Mouse (Mus musculus) spleen, adult 12 weeks (tissue): ENCODE results near the gene Zfp414.
"Not testable (repeated sequence)": the region's sequence is repeated elsewhere in the genome, so short reads cannot be mapped to it uniquely, and the experiment has no call there.

Experiments used
- DNase-seq: peaks from one replicate; pipeline ENCODE4 v3.0.0; 2022; ENCODE audit warnings: low spot score

Gene Zfp414

DNA sequence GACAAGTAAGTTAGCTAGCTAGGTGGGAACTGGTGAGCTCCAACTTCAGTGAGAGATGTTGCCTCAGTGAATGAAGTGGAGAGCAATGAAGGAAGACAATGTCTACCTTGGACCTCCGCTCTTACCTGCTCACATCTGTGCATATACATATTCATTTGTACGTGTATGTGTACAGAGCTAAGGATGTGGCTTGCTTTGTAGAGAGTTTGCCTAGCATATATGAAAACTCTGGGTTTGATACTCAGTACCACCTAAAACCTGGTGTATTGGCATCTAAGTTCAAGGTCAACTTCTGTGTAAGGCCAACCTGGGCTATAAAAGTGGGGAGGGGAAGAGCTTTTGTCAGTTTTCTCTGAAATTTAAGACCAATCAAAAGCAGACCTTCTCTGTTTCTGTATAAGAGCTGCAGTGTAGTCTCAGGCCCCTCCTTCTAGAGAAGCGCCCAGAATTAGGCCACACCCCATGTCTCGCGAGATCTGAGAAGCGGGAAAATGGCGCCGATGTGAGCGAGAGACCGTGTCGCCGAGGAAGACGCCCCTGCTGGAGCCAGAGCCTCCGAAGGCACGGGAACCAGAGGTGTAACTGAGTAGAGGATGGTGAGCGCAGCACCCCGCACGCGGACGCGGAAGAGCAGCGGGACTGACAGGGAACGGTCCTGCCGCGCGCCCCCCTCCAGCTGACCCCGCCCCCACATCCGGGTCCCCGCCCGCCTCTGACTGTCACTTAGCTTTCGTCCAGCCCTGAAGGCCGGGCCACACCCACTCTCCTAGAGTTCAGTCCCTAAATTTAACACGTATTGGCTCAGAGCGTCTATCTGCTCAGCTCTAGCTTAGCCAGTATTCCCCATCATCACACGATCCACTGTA lies at the start of gene Zfp414:
TSS of gene Zfp414 (plus strand) at position 470 of the 866 bp plus-strand sequence.
- peak; percentile 95 for DNase-seq

DNA sequence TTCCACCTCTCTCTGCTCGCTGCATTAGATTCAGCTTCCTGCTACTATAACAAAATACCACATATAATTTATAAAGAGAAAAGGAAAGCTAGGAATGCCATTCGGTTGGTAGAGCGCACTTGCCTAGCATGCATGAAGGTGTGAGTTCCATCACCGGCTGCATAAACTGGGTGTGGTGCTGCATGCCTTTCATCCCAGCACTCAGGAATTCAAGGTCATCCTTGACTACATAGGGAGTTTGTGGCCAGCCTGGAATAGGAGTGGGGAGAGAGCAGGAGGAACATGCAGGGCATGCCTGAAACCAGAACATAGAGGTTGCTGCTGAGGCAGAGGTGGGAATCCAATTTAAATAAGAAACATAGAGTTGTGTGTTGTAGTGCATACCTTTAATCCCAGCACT lies 44.8 kb upstream of the Zfp414 start:
- DNase-seq = no peak

DNA sequence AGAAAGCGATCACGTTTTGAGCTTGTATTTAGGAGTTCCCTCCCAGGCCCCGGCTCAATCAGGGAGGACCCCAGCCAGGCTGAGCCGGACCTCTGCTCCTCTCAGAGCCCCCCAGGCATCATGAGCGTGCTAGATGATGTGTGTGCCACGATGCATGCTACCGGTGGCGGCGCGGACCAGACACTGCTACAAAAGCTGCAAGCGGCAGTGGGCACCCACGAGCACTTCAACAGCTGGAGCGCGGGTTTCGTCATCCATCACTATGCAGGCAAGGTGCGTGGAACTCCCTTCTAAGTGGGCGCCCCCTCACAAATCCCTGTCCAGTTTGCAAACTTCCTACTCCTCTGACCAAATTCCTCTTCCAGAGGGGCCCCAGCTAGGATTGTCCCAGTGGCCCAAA lies 42.9 kb upstream of the Zfp414 start:
- DNase-seq = no peak

DNA sequence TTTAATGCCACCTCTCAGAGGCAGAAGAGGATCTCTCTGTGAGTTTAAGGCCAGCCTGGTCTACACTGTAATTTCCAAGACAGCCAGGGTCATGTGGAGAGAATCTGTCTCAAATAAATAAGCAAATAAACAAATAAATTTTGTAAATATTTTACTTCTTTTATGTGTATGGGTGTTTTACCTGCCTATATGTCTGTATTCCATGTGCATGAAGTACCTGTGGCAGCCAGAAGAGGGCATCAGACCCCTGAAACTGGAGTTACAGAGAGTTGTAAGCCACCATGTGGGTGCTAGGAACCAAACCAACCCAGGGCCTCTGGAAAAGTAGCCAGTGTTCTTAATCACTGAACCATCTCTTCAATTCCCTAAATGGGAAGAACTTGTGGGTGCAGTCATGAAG lies 31.6 kb upstream of the Zfp414 start:
- no peak for DNase-seq

DNA sequence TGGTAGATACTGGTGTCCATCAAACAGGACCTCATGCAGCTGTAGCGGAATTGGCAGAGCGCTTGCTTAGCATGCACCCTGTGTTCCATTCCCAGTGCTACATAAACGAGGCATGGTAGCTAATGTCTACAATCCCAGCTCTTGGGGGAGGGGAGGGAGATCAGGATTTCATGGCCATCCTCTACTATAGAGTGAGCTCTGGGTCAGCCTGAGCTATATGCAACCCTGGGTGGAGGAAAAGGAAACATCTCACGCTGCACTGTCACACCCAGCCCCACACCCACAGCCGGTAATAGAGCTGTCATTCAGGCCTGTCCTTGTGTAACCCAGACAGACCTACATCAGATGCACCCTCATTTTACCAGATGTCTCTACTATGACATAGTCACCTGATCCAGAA lies 30.4 kb upstream of the Zfp414 start:
- DNase-seq = no peak

DNA sequence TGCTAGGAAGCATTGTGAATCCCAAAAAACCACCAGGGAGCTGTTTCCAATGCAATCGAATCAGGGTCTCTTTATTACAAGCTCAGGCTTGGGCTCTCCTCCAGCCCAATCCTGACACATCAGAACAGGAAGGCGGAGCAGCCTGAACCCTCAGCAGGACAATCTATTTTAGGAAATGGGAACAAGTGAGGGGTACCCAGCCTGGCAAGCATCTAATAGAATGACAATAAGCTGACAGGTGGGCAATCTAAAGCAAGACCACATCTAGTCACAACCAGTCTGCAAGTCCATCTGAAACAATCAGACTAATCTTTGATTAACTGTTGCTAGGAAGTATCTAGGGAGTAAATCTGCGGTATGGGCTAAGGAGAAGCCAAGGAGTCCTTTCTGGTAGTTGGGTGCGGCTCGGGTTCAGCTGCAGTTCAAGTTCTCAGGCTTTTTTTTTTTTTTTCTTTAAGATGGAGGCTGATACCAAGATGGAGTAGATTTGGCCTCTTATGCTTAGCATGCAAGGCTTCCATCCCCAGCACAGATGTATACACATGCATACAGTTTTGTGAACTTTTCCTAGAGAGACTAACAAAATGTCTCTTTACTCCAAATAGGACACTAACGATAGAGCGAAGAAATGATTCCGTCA lies 28.9 kb upstream of the Zfp414 start:
- no peak for DNase-seq

DNA sequence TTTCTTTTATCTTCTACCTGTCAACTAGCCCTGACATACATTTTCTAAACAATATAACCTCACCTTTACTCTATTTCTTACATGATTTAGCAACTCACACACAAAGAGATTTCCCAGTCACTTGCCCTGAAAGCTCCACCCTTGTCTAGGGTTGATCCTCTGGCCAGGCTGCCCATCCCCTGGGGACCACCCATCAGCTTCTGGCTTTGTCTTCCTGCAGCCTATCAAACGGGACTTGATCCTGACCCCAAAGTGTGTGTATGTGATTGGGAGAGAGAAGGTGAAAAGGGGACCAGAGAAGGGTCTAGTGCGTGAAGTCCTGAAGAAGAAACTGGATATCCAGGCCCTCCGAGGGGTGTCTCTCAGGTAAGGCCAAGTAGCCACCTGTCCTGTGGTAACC lies 28.1 kb upstream of the Zfp414 start:
- no peak for DNase-seq

DNA sequence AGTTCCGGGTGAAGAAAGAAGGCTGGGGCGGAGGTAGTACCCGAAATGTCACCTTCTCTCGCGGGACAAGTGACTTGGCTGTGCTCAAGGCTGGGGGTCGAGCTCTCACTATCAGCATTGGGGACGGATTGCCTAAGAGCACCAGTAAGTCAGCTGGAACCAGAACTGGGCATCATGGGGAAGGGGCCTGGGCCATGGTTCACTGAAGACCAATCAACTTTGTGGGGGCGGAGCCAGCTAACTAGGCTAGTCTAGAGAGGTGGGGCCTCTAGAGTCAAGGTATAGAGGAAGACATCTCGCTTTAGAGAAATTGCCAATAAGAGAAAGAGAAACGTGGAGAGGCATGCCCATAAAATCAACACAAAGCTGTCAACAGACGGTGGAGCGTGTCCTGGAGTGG lies 26.9 kb upstream of the Zfp414 start:
- no peak for DNase-seq

DNA sequence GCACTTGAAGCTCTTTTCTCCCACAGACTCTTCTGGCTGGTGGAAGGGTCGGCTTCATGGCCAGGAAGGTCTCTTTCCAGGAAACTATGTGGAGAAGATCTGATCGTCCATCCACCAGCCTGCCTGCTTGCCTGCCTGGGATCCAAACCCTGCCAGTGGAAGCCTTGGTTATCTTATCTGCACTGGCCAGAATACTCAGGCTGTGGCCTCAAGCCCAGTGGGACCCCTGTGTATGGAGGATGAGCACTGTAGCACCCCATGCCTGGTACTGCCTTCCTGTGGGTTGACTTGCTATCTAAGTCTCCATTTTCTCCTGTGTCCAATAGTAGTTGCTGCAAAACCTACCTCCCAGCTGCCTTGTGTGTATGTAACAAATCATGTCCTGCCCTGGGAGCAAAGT lies 21.6 kb upstream of the Zfp414 start:
- DNase-seq = no peak

DNA sequence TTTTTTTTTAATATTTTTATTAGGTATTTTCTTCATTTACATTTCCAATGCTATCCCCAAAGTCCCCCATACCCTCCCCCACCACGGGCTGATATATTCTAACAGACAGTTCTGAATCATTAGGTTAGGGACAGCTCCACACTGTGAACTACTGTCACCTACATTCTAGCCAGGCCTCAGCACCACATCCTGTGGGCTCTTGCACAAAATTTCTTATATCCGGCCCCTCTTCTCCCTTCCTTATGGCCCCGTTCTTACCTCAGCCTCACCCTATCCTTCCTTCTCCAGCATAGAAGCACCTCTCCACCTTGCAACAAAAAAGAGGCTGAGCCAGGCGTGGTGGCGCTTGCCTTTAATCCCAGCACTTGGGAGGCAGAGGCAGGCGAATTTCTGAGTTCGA lies 18.3 kb upstream of the Zfp414 start:
- DNase-seq = no peak

DNA sequence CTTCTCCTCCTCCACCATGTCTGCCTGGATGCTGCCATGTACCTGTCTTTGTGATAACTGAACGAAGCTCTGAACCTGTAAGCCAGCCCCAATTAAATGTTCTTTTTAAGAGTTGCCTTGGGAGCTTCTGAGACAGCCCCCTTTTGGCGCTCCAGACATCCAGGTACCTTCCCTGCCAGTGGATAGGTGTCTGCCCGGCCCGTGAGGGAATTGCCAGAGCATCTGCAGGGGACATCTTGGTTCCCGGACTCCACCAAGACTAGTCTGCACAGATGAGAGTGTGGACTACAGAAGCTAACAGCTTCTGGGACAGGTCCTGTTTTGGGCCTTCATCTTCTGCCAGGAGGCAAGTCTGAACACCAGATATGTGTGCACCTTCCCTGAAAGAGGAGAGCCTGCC lies 15.2 kb upstream of the Zfp414 start:
- DNase-seq = not testable (repeated sequence)

DNA sequence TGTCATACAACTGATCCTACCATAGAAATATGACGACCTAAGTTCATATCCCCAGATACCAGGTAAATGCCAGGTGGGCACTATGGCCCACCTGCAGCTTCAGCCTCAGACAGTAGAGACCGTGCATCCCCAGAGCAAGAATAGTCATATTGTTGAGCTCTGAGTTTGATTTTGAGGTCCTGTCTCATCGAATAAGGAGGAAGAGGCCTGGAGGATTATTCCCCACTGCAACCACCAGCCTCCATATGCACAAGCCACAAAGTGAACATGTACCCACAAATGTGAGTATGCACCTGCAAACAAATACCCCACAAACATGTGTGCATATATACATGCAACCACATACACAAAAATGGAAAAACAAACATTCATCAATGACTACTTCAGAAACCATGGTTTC lies 1.6 kb upstream of the Zfp414 start:
- DNase-seq = no peak

DNA sequence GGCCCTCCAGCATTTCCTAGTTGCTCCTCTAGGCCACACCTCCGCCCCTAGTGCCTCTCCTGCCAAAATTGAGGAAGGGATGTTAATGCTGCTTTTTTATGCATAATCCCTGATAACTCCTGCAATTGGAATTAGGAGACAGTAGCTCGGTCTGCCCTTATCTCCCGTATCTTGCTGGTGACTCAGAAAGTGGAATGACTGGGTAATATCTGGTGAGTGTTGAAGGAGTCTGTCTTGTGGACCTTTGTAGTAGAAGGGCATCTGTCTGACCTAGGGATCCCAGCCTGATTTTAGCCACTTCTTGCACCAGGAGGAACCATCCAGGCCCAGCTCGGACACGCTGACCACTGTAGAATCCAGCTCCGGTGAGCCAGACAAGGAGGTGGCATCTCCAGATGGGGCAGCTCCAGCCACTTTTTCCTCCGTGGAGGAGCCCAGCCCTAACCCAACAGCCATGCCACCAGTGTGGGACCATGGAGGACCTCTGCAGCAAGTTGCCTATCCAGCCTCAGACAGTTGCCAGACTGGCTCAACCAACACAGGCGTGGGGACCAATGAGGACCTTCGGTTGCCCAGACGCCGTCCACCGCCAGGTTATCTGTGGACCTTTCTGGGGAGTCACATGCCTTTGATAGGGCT lies 716 bp downstream of the Zfp414 start:
- DNase-seq = no peak

DNA sequence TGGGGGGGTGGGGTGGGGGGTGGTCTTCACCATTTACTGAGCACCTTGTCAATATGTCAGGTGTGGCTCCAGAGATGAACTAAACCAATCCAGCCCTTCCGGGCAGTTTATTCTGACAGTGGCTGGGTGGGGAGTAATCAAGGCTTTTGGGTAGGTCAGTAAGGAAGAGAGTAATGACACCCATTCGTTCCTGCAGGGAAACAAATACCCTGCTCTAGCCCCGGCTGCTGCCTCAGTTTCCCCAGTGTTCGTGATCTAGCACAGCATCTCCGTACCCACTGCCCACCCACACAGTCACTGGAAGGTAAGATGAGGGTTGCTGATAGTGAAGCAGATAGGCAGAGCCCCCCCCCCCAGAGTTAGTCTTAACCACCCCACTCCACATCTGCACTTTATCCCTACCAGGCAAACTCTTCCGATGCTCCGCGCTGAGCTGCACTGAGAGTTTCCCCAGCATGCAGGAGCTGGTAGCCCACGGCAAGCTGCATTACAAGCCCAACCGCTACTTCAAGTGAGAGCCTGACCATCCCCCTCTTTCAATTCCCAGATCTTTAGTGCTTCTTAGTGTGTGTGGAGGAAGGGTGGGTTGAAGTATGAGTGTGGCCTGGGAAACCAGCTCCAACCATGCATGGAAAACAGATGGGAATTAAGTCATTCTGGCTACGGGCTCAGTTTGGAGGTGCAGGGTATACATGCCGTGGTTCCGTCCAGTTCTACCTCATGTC lies 1.4 kb downstream of the Zfp414 start:
- DNase-seq = no peak

DNA sequence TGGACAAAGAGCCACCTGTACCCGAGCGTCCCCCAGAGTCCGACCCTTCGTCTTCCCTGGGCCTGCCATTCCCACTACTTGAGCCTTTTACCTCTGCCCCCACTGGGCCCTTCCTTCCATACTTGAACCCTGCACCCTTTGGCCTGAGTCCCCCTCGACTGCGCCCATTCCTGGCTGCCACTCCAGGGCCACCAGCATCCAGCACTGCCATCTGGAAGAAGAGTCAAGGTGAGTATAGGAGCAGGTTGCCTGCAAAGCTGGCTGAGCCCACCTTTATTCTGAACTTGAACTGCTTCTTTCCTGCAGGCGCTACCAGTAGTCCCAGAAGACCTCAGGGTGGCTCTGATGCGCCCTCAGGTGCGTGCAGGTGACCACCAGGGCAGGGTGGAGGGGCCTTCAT lies 2.3 kb downstream of the Zfp414 start:
- no peak for DNase-seq

DNA sequence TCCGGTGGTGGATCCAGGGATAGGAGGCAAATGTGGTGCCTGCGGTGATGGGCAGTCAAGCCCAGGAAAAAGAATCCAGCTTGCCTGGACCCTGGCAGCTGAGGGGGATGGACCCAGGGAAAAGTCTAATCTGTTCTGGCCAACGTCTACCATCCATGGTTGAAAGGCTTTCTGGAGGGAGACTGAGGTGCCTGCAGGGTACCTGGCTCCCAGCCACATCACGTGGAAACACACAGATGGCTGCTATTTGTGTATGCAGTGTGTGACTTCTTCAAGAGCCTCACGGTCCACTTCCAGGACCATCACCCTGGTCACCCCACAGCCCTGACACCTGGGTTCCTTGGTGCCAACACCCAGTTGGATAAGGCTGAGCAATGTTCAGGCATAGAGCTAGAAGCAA lies 2.9 kb downstream of the Zfp414 start:
- no peak for DNase-seq

DNA sequence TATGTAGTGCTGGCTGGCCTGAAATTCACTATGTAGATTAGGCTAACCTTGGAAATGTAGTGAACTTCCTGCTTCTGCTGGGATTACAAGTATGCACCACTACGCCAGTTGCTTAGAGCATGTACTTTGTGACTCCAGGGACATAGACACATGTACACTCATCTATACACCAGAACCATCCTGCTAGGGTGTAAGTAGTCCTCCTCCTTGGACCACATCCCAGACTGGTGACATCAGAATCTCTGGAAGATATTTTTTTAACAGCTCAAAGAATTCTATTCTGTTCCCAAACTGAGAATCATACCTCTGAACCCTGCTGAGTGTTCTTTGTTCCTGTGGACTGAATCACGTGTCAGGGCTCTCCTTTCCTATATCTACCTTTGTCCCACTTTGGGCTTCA lies 8.1 kb downstream of the Zfp414 start:
- DNase-seq = no peak

DNA sequence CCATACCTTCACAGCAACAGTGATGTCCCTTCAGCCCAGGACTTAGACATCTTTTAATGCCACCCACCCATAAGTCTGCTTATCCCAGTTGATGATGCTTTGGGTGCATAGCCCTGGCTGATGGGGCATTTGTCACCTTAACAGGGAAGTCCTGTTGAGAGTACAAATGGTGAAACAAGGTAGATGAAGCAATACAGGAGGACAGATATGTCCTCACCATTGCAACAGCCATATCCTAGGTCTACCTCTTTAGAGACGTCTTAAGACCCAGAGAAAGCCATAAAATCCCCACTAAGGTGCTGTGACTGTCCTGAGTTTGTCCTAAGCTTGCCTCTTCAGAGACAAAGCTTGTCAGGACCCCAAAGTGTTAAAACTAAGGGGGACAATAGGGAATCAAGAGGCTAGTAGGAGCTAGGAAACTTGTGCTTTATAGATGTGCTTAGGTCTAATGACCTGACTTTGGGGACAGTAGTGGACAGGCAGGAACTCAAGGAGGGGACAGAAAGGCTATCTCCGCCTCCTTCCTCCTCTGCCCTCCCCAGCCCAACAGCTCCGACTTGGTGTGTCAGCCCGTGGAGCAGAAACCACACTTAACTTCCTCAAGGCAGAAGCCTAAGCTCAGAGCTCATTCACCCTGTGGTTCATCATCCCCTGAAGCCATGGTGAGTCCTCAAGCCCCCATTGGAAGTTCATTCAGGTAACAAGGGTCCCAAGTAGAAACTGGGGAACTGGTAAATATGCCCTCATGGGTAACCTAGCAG lies 8.8 kb downstream of the Zfp414 start, which contains the start of gene Pram1:
TSS of gene Pram1 (plus strand) at position 541 of the 761 bp plus-strand sequence.
- no peak for DNase-seq

DNA sequence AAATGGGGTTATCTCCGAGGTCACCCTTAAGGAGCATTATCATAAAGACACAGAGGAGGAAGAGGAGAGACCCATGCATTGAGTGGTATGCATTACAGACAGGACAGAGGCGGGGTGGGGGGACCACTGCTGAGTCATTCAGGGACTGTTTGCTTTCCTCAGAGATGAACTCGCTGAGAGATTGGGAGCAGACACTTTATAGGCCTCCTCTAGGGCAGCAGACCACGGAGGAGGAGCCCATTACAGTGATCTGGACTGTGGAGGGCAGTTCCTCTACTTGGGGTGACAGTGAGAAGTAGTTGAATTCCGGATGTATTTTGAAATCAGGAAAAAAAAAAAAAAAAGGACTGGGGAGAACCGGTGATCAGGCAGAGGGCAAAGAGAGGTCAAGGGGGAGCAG lies 10.9 kb downstream of the Zfp414 start:
- DNase-seq = no peak

DNA sequence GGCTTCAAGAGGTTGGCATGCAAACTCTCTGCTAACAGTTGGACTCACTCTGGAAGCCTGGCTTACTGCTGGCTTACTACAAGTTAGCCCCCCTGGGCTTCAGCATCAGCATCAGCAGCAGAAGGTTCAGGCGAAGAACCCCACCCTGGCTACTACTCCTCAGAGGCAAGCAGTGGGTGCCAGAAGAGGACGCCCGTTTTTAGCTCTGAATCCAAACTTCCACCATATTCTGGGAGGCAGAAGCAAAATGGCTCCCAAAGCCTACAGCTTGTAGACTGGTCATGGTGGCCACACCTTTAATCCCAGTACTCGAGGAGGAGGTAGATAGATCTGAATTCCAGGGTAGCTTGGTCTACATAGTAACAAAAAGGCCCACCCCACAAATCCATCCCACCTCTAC lies 15.2 kb downstream of the Zfp414 start:
- no peak for DNase-seq

DNA sequence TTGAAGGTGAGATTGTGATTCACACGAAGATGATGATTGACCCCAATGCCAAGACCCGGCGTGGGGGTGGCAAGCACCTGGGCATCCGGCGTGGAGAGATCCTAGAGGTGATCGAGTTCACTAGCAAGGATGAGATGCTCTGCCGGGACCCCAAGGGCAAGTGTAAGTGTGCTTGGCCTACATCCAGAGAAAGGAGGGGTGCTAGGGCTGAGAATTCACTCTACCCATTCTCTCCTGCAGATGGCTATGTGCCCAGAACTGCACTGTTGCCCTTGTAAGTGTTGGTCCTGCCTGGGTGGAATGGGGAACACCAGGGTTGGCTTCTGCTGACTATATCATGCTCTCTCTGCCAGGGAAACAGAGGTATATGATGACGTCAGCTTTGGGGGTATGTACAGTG lies 16.2 kb downstream of the Zfp414 start:
- DNase-seq = no peak
